Mouse (Mus musculus) heart, postnatal 0 days (tissue): ENCODE measurements around the gene Raver2. TPM values are rescaled to one million over a fixed set of nuclear protein-coding genes. Genes with fewer than 3 reads are reported as not detected.

Source experiments
- ATAC-seq: fragments of 200-750 bp; cut with Nextera tagmentation; 2 replicates; pipeline ENCODE4 v1.8.0; 2017; ENCODE audit warnings: low read depth, moderate number of reproducible peaks, moderate library complexity; ENCODE audit not compliant: insufficient read depth
- DNase-seq: peaks from one replicate; pipeline ENCODE4 v3.0.0-alpha.2; 2016; ENCODE audit warnings: low spot score
- H3K27ac ChIP-seq: fragments of 300-500 bp; sonication (generic); 2 replicates; pipeline ENCODE4 v1.5.1; 2014; ENCODE audit warnings: low read depth, mild to moderate bottlenecking
- H3K27me3 ChIP-seq: fragments of 300-500 bp; sonication (generic); 2 replicates; pipeline ENCODE4 v1.6.1; 2014; ENCODE audit warnings: low read length, mixed read lengths; ENCODE audit not compliant: control insufficient read depth, insufficient read depth
- H3K36me3 ChIP-seq: fragments of 300-500 bp; sonication (generic); replicated peaks from 2 replicates; pipeline ENCODE4 v1.6.1; 2014; ENCODE audit warnings: low read length, mixed read lengths; ENCODE audit not compliant: control insufficient read depth, insufficient read depth
- H3K4me1 ChIP-seq: fragments of 300-500 bp; sonication (generic); 2 replicates; pipeline ENCODE4 v1.6.1; 2014; ENCODE audit warnings: antibody characterized with exemption; ENCODE audit not compliant: control insufficient read depth, insufficient read depth
- H3K4me2 ChIP-seq: fragments of 300-500 bp; sonication (generic); 2 replicates; pipeline ENCODE4 v1.6.1; 2014; ENCODE audit warnings: low read depth, mild to moderate bottlenecking, low read length, moderate library complexity
- H3K4me3 ChIP-seq: fragments of 300-500 bp; sonication (generic); 2 replicates; pipeline ENCODE4 v1.5.1; 2014; ENCODE audit warnings: low read depth, low read length
- H3K9ac ChIP-seq: fragments of 300-500 bp; sonication (generic); replicated peaks from 2 replicates; pipeline ENCODE4 v1.6.1; 2014; ENCODE audit warnings: low read depth, low read length, mixed read lengths
- H3K9me3 ChIP-seq: fragments of 300-500 bp; sonication (generic); replicated peaks from 2 replicates; pipeline ENCODE4 v1.6.1; 2016; ENCODE audit warnings: low read length; ENCODE audit not compliant: control insufficient read depth
- CTCF ChIP-seq: IDR thresholded peaks from 2 replicates; pipeline ENCODE4 v1.5.1; 2016; ENCODE audit warnings: antibody characterized with exemption, control low read depth, low read depth
- EP300 ChIP-seq: IDR thresholded peaks from 2 replicates; pipeline ENCODE4 v1.6.1; 2016; ENCODE audit warnings: antibody characterized with exemption, low read depth
- WGBS: fragments of 180-500 bp; shearing (Covaris S2); extraction: QIAGEN DNeasy Blood & Tissue Kit; methylation state at CpG from one replicate; pipeline ENCODE4 v1.1.7; 2014; 5-methylcytosine and 5-hydroxymethylcytosine counted together
- polyA plus RNA-seq: library from polyadenylated mRNA; unstranded; fragments of >200 nt; fragmentation: Nextera tagmentation; extraction: Ambion mirVana; gene quantifications from 2 replicates; pipeline ENCODE4 v1.2.1, GENCODE M21; 2015
- total RNA-seq: library from RNA; depleted of rRNA; stranded (reverse); fragments of >200 nt; gene quantifications from 2 replicates; pipeline ENCODE4 v1.2.3, GENCODE M21; 2014; ENCODE audit warnings: low replicate concordance

Gene Raver2
- total and polyA plus RNA-seq, 2 experiments from 2014 or later: 1.7 to 4.0 TPM

GRCm38 (mm10) chr4:101107122-101107521, 38.3 kb downstream of the Raver2 start:
- ATAC-seq: no peak
- no peaks in the 10 kb centered on the region for H3K27me3 ChIP-seq
- H3K27ac ChIP-seq: no peak overlapping the region
- H3K36me3 ChIP-seq: no peaks in the 10 kb centered on the region; the same call in 1 of the 2 replicates
- 88% methylated on average over 12 of the region's 12 CpGs for WGBS
- no peak for TF ChIP-seq CTCF
- no peak for TF ChIP-seq EP300
- peaks cover 16% of the 10 kb centered on the region for H3K9me3 ChIP-seq
- H3K4me2 ChIP-seq: no peak overlapping the region
- H3K9ac ChIP-seq: no peak overlapping the region
- no peak overlapping the region for H3K4me3 ChIP-seq
- no peaks in the 10 kb centered on the region for H3K4me1 ChIP-seq
- no peak for DNase-seq

- H3K27me3 ChIP-seq: no peaks in the 10 kb centered on the region
- H3K36me3 ChIP-seq: no peaks in the 10 kb centered on the region
- no peak overlapping the region for H3K27ac ChIP-seq
- H3K9me3 ChIP-seq: no peaks in the 10 kb centered on the region
- ATAC-seq (no peak), DNase-seq (no peak)
- H3K4me2 ChIP-seq: no peak overlapping the region
- H3K9ac ChIP-seq: no peak overlapping the region
- no peak overlapping the region for H3K4me3 ChIP-seq
- 84% methylated on average over 7 of the region's 7 CpGs for WGBS
- TF ChIP-seq EP300 (no peak), CTCF (no peak)
- peaks cover 5% of the 10 kb centered on the region; the same call in 1 of the 2 replicates for H3K4me1 ChIP-seq
Measured at GRCm38 (mm10) chr4:101121002-101121401, 52.2 kb downstream of the Raver2 start.

- Histone ChIP-seq H3K27me3 (no peaks in the 10 kb centered on the region), H3K27ac (no peak overlapping the region), H3K9me3 (no peaks in the 10 kb centered on the region), H3K9ac (no peak overlapping the region), H3K4me3 (no peak overlapping the region), H3K4me2 (no peak overlapping the region), H3K4me1 (no peaks in the 10 kb centered on the region), H3K36me3 (0 out of 2 replicates have a peak, but pooled peaks cover 4% of the 10 kb centered on the region)
- DNase-seq (no peak), ATAC-seq (no peak)
- TF ChIP-seq CTCF (no peak), EP300 (no peak)
- WGBS: 87% methylated on average over 8 of the region's 8 CpGs
Measured at GRCm38 (mm10) chr4:101135013-101135412, 66.2 kb downstream of the Raver2 start.

GRCm38 (mm10) chr4:101135909-101136308, 67.1 kb downstream of the Raver2 start:
- H3K4me2 ChIP-seq: no peak overlapping the region
- 92% methylated on average over 14 of the region's 14 CpGs for WGBS
- no peaks in the 10 kb centered on the region for H3K36me3 ChIP-seq
- no peaks in the 10 kb centered on the region for H3K27me3 ChIP-seq
- ATAC-seq (no peak), DNase-seq (no peak)
- no peaks in the 10 kb centered on the region for H3K4me1 ChIP-seq
- H3K9me3 ChIP-seq: no peaks in the 10 kb centered on the region
- no peak overlapping the region for H3K27ac ChIP-seq
- H3K4me3 ChIP-seq: no peak overlapping the region
- no peak overlapping the region for H3K9ac ChIP-seq
- TF ChIP-seq CTCF (no peak), EP300 (no peak)

GRCm38 (mm10) chr4:101137975-101138374, 69.2 kb downstream of the Raver2 start:
- no peak for TF ChIP-seq EP300
- no peak for TF ChIP-seq CTCF
- H3K9me3 ChIP-seq: no peaks in the 10 kb centered on the region
- no peak overlapping the region for H3K4me2 ChIP-seq
- H3K27ac ChIP-seq: no peak overlapping the region
- DNase-seq (no peak), ATAC-seq (no peak)
- no peaks in the 10 kb centered on the region for H3K27me3 ChIP-seq
- no peaks in the 10 kb centered on the region for H3K36me3 ChIP-seq
- no peaks in the 10 kb centered on the region for H3K4me1 ChIP-seq
- 89% methylated on average over 11 of the region's 11 CpGs for WGBS
- H3K9ac ChIP-seq: no peak overlapping the region
- no peak overlapping the region for H3K4me3 ChIP-seq

GRCm38 (mm10) chr4:101141768-101142167, 73.0 kb downstream of the Raver2 start:
- DNase-seq (no peak), ATAC-seq (no peak)
- H3K27ac ChIP-seq: no peak overlapping the region
- H3K9ac ChIP-seq: no peak overlapping the region
- no peaks in the 10 kb centered on the region for H3K36me3 ChIP-seq
- 79% methylated on average over 5 of the region's 5 CpGs for WGBS
- H3K4me1 ChIP-seq: no peaks in the 10 kb centered on the region
- no peaks in the 10 kb centered on the region for H3K27me3 ChIP-seq
- TF ChIP-seq EP300 (no peak), CTCF (no peak)
- no peak overlapping the region for H3K4me3 ChIP-seq
- H3K4me2 ChIP-seq: no peak overlapping the region
- H3K9me3 ChIP-seq: no peaks in the 10 kb centered on the region
